Mouse (Mus musculus) inflammation-experienced regulatory T-cells, adult 6 months (primary cell): ENCODE results near the gene Adam15. TPM values are rescaled to one million over a fixed set of nuclear protein-coding genes. Genes with fewer than 3 reads are reported as not detected.

ENCODE experiments used
- ATAC-seq: one replicate; pipeline ENCODE4 v1.8.0; 2017
- polyA plus RNA-seq, 3 experiments: library from polyadenylated mRNA; unstranded; fragments of 100-300 nt; shearing (Covaris generic); gene quantifications; one replicate each; pipeline ENCODE4 v1.2.1; 2017

The Adam15 gene
- polyA plus RNA-seq, 3 experiments from 2014 or later = 6.8 to 11.1 (median 10.8) TPM

GRCm38 (mm10) chr3:89321183-89322130, 28.3 kb downstream of the Adam15 start:
- ATAC-seq = peak; percentile 16

- ATAC-seq = no peak
These were observed 29.1 kb downstream of the Adam15 start for GRCm38 (mm10) chr3:89320581-89321182.

- no peak for ATAC-seq
These were observed 30.0 kb downstream of the Adam15 start for GRCm38 (mm10) chr3:89319591-89320350.

- ATAC-seq = no peak
These were observed 30.7 kb downstream of the Adam15 start for GRCm38 (mm10) chr3:89318971-89319590.

- ATAC-seq = no peak
These were observed 31.5 kb downstream of the Adam15 start for GRCm38 (mm10) chr3:89318316-89318715.

GRCm38 (mm10) chr3:89317246-89317645, 32.5 kb downstream of the Adam15 start:
- no peak for ATAC-seq

GRCm38 (mm10) chr3:89316833-89317232, 33.0 kb downstream of the Adam15 start:
- ATAC-seq = peak; percentile 61

- peak; percentile 39 for ATAC-seq
These were observed 33.6 kb downstream of the Adam15 start for GRCm38 (mm10) chr3:89315930-89316831.

GRCm38 (mm10) chr3:89315195-89315929, 34.4 kb downstream of the Adam15 start:
- ATAC-seq = peak; percentile 15

- no peak for ATAC-seq
These were observed 35.0 kb downstream of the Adam15 start for GRCm38 (mm10) chr3:89314791-89315190.

GRCm38 (mm10) chr3:89314340-89314739, 35.5 kb downstream of the Adam15 start:
- no peak for ATAC-seq

- peak; percentile 67 for ATAC-seq
These were observed 41.7 kb downstream of the Adam15 start for GRCm38 (mm10) chr3:89308089-89308488.

GRCm38 (mm10) chr3:89305551-89306325, 44.1 kb downstream of the Adam15 start:
- ATAC-seq = no peak

- ATAC-seq = no peak
These were observed 44.7 kb downstream of the Adam15 start for GRCm38 (mm10) chr3:89305105-89305504.

- no peak for ATAC-seq
These were observed 45.4 kb downstream of the Adam15 start for GRCm38 (mm10) chr3:89304440-89304839.

- no peak for ATAC-seq
These were observed 49.3 kb downstream of the Adam15 start for GRCm38 (mm10) chr3:89300514-89300913.

- ATAC-seq = no peak
These were observed 49.7 kb downstream of the Adam15 start for GRCm38 (mm10) chr3:89300071-89300470.

- peak; percentile 63 for ATAC-seq
These were observed 50.3 kb downstream of the Adam15 start for GRCm38 (mm10) chr3:89299499-89299898.

GRCm38 (mm10) chr3:89298908-89299307, 50.9 kb downstream of the Adam15 start:
- no peak for ATAC-seq
